Mouse (Mus musculus) megakaryocyte, embryonic 14.5 days (primary cell): ENCODE measurements around the gene Pak2. TPM values are rescaled to one million over a fixed set of nuclear protein-coding genes. Genes with fewer than 3 reads are reported as not detected.

Experiments
- H3K27me3 ChIP-seq: replicated peaks from 2 replicates; pipeline ENCODE3; 2012; ENCODE audit warnings: inconsistent platforms
- H3K36me3 ChIP-seq: replicated peaks from 2 replicates; pipeline ENCODE3; 2012; ENCODE audit warnings: low read length, inconsistent platforms, mixed read lengths
- H3K4me1 ChIP-seq: 2 replicates; pipeline ENCODE4 v1.6.1; 2012; ENCODE audit warnings: inconsistent platforms
- H3K4me3 ChIP-seq: replicated peaks from 2 replicates; pipeline ENCODE3; 2012; ENCODE audit warnings: moderate library complexity, mild to moderate bottlenecking, inconsistent platforms
- H3K9me3 ChIP-seq: 2 replicates; pipeline ENCODE4 v1.6.1; 2012; ENCODE audit warnings: inconsistent platforms
- FLI1 ChIP-seq: IDR thresholded peaks from 2 replicates; pipeline ENCODE4 v1.6.1; 2012; ENCODE audit warnings: low read length, inconsistent platforms, mixed read lengths
- GATA1 ChIP-seq: IDR thresholded peaks from 3 replicates; pipeline ENCODE4 v1.6.1; 2012; ENCODE audit warnings: mixed read lengths, low read length, inconsistent platforms, borderline replicate concordance
- polyA plus RNA-seq: library from polyadenylated mRNA; stranded (reverse); fragments of >175 nt; gene quantifications from 2 replicates; pipeline ENCODE4 v1.2.3, GENCODE M21; 2012; ENCODE audit warnings: low replicate concordance; ENCODE audit not compliant: insufficient read depth

The Pak2 gene
- 16.0 and 24.5 TPM in 2 replicates for polyA plus RNA-seq

DNA sequence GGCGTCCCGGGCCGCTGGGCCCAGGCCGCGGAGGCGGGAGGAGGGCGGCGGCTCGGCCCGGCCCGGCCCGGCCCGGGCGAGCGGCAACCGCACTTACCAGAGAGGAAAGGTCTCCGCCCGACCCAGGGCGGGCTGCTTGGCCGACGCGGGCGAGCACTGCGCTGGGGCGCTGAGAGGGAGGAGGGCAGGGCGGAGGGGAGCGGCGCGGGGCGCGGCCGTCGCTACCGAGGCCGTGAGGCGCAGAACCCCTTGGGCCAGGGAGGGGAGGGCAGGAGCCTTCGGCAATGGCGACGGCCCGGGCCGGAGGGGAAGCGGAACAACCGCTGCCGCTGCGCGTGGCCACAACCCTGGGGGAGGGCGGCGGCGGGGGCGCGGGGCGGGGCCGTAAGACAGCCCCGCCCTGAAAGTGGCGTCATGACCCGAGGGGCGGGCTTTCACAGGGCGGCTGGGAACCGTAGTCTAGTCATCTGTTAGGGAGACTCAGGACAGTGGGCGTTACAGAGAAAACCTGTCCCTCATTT, at the start of gene Pak2:
Gene Pak2 (minus strand): TSS at position 352 of the 521 bp plus-strand sequence.
- Histone ChIP-seq H3K4me3 (peak within 1 kb of the TSS; percentile 97), H3K36me3 (peaks cover 13% of the 10 kb centered on the region), H3K4me1 (peaks cover 37% of the 10 kb centered on the region), H3K27me3 (no peaks in the 10 kb centered on the region), H3K9me3 (no peaks in the 10 kb centered on the region)
- TF ChIP-seq FLI1 (no peak), GATA1 (no peak)

DNA sequence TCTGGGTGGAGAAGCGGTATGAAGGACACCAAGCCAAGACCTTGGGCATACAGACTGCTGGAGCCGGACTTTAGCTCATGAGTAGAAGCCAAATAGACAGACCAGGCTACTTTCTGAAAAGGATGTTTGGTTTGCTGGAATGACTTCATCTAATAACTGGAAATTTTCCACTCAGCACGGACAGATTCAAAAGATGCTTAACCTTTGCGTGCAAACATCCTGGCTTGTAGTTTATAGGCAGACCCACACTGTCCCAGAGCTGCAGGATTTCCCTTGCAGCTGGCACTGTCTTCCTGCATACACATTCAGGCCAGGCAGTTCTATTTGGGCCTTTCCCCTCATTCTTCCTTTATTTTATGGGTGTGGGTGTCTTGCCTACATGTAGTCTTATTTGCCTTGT, 47.9 kb upstream of the Pak2 start:
- no peaks in the 10 kb centered on the region for H3K27me3 ChIP-seq
- no peak for TF ChIP-seq FLI1

DNA sequence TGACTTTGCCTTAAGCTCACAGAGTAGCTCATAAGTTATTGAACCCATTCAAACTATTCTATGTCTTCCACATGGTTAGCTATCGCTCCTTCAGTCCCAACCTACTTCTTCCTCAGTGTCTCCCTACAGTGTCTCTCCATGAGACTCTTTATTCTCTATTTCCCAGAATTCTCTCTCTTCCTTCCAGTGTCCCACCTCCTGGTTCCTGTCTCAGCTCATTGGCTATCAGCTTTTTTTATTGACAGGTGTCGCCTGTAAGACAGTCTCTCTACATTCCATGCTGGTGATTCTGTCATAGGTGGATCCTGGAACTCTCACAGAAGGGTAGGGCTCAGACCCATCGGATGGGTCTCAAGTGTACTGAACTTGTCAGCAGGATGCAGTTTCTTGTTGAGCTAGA, 46.2 kb upstream of the Pak2 start:
- H3K4me3 ChIP-seq, result no peak overlapping the region
- H3K9me3 ChIP-seq, result no peaks in the 10 kb centered on the region
- peaks cover 54% of the 10 kb centered on the region for H3K4me1 ChIP-seq
- no peaks in the 10 kb centered on the region for H3K36me3 ChIP-seq
- no peak for TF ChIP-seq FLI1
- TF ChIP-seq GATA1, result no peak
- H3K27me3 ChIP-seq, result no peaks in the 10 kb centered on the region

More for the DNA sequence above, 47.9 kb upstream of the Pak2 start:
- Histone ChIP-seq H3K9me3 (no peaks in the 10 kb centered on the region), H3K4me3 (no peak overlapping the region), H3K36me3 (no peaks in the 10 kb centered on the region), H3K4me1 (peaks cover 61% of the 10 kb centered on the region)

DNA sequence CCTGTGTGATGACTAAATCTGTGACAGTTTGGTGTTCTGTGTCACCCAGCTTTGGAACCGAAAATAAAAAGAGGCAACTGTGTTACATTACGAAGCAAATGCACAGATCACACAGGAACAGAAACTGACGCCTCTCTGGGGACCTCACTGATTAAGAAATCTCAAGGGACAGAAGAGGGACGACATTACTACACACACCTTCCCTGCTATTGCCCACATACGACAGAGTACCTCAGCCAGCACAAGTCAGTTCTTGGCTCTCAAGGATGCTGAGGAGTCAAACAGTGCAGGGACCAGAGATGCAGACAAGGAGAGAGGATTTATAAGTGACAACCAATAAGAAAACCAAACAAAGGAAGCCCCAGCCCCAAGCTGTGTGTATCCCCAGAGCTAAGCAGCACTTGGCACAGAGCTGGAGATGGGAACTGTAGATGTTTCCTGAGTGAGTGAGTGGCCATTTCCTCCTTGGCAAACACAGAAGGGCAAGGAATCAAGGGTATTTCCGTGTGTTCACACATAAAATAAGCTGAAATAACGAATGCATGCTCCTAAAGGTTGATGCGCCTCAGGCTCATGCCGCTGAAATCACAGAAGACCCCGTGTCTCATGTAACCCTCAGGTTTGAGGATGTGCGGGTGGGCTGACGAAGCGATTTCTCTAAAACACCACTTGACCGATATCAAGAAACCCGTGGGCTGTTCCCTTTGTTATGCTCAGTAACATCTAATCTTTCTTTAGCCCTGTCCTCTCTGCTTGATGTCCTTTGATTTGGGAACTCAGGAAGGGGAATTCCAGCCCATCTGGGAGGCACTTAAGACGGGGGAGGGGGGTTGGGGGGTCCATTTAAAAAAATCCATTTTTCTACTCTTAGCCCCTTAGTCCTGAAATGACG, 45.5 kb upstream of the Pak2 start:
- H3K9me3 ChIP-seq, result no peaks in the 10 kb centered on the region
- TF ChIP-seq GATA1, result no peak
- TF ChIP-seq FLI1, result no peak
- H3K4me1 ChIP-seq, result peaks cover 48% of the 10 kb centered on the region
- H3K27me3 ChIP-seq, result no peaks in the 10 kb centered on the region
- H3K36me3 ChIP-seq, result no peaks in the 10 kb centered on the region
- H3K4me3 ChIP-seq, result peak overlapping the region; percentile 62

DNA sequence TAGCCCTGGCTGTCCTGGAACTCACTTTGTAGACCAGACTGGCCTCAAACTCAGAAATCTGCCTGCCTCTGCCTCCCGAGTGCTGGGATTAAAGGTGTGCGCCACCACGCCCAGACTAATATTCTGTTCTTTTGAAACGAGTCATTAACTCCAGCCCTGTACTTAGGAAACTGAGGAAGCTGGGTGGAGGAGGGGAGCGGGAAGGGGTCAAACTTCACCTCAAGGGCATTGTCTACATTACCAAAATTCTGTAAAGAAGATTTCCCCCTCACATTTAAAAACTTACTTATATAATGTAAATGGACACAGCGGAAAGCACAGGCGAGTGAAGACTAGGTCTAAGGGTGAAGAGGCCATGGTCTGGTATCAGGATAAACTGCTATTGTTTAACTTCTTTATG, 44.9 kb upstream of the Pak2 start:
- H3K36me3 ChIP-seq, result no peaks in the 10 kb centered on the region
- H3K27me3 ChIP-seq, result no peaks in the 10 kb centered on the region
- H3K4me3 ChIP-seq, result no peak overlapping the region
- TF ChIP-seq GATA1 (no peak), FLI1 (no peak)
- no peaks in the 10 kb centered on the region for H3K9me3 ChIP-seq
- H3K4me1 ChIP-seq, result peaks cover 41% of the 10 kb centered on the region

DNA sequence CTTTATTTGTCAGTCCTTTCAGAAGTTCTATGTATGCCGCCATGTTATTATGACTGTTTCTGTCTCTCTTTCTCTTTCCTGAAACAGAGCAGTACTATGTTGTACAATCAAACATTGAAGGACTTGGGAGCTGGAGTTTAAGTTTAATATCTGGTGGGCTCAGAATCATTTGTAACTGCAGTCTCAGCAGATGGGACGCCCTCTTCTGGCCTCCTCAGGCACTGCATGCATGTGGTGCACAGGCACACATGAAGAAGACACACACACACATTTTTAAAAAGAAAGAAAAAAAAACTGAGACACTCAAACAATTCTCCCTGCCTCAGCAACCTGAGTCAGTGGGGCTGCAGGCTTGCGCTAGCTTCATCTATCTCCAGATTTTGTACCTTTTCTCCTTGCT, 41.3 kb upstream of the Pak2 start:
- peaks cover 36% of the 10 kb centered on the region for H3K4me1 ChIP-seq

DNA sequence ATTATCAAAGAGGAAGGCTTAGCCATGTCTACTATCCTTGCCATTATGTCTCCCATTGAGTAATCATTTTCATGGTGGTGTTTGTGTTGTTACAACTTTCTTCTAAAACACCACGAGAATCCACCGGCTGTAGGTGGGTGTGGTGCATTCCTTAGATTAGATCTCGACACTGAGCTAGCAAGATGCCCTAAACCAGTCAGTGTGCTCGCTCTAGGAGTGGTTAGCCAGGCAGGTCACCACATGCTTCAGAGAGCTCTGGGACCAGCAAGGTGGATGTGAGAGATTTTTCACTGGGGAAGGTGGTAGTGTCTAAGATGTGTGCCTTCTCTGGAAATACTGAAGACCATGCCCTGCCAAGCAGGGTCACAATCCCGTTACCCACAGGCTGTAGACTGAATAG, 37.0 kb upstream of the Pak2 start:
- Histone ChIP-seq H3K9me3 (no peaks in the 10 kb centered on the region), H3K36me3 (no peaks in the 10 kb centered on the region), H3K4me1 (peaks cover 48% of the 10 kb centered on the region), H3K4me3 (no peak overlapping the region), H3K27me3 (no peaks in the 10 kb centered on the region)
- TF ChIP-seq FLI1, result no peak
- no peak for TF ChIP-seq GATA1

More for the DNA sequence above, 41.3 kb upstream of the Pak2 start:
- H3K27me3 ChIP-seq, result no peaks in the 10 kb centered on the region
- no peak overlapping the region for H3K4me3 ChIP-seq
- H3K36me3 ChIP-seq, result no peaks in the 10 kb centered on the region
- H3K9me3 ChIP-seq, result no peaks in the 10 kb centered on the region
- TF ChIP-seq FLI1 (no peak), GATA1 (no peak)

DNA sequence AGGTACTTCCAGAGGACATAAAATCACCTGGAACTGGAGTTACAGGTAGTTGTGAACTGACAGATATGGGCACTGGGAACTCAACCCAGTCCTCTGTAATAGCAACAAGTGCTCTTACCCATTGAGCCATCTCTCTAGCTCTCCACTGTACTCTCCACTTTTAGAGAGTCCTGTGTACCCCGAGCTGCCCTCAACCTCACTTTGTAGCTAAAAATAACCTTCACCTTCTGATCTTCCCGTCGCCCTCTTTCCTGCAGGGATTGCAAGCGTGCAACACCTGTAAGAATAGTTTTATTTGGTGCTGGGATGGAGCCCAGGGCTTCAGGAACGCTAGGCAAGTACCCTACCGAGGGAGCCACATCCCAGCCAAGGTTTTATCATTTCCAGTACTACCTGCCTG, 36.6 kb upstream of the Pak2 start:
- no peak for TF ChIP-seq GATA1
- no peak for TF ChIP-seq FLI1
- peaks cover 51% of the 10 kb centered on the region for H3K4me1 ChIP-seq
- no peaks in the 10 kb centered on the region for H3K36me3 ChIP-seq
- no peaks in the 10 kb centered on the region for H3K9me3 ChIP-seq
- H3K27me3 ChIP-seq, result no peaks in the 10 kb centered on the region
- peak overlapping the region; percentile 5 for H3K4me3 ChIP-seq

DNA sequence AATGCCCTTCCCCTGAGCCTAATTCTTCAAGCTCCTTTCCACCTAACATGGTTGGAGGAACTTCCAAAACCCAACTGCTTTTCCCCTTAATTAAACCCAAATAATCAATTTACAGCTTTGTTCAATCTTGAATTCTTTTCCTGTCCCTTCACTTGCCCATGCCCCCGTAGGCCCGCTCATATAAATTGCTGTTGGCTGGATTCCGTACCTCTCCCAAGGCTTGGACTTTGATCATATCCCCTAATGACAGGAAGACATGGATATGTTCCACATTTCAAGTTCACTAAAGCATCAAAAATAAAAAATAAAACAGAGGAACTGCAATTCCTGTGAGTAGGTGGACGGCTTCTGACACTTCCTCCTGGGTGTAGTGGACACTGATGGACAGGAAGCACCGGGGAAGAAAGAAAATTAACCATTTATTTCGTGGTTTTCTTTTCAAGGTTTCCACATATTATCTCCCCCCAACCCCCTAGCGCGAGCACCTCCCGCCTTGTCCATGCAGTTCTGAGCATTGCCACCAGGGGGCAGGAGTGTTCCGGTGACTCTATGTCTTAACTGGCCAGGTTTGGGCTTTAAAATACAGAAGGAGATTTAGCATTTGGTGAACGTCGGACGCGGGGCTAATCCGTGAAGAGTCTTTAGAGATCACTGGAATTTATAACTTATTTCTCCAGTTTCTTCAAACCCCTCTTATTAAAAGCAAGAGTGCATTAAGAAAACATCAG, 36.0 kb upstream of the Pak2 start:
- no peak for TF ChIP-seq GATA1
- Histone ChIP-seq H3K4me3 (peak overlapping the region; percentile 46), H3K9me3 (no peaks in the 10 kb centered on the region), H3K36me3 (no peaks in the 10 kb centered on the region), H3K4me1 (peaks cover 51% of the 10 kb centered on the region), H3K27me3 (no peaks in the 10 kb centered on the region)

DNA sequence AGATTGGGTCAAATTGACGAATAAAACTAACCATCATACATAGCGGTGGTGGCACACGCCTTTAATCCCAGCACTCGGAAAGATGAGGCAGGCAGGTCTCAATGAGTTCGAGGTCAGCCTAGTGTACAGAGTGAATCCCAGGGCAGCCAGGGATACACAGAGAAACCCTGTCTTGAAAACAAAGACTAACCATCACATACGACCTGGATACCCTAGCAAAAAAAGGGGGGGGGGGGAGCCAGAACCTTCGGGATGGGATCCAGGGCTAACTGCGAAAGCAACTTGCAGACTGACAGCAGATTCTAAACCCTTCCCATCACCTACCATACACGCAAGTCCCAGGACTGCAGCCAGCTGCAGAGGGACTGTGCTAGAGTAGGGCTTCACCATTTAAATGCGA, 35.3 kb upstream of the Pak2 start:
- Histone ChIP-seq H3K27me3 (no peaks in the 10 kb centered on the region), H3K9me3 (no peaks in the 10 kb centered on the region), H3K36me3 (no peaks in the 10 kb centered on the region), H3K4me1 (peaks cover 51% of the 10 kb centered on the region), H3K4me3 (peak overlapping the region; percentile 84)
- no peak for TF ChIP-seq GATA1
- no peak for TF ChIP-seq FLI1
